Mouse (Mus musculus) embryonic facial prominence, embryonic 11.5 days (tissue): ENCODE measurements around the gene Frs2. TPM values are rescaled to one million over a fixed set of nuclear protein-coding genes. Genes with fewer than 3 reads are reported as not detected.

Source experiments
- ATAC-seq: fragments of 200-750 bp; cut with Nextera tagmentation; replicated peaks from 2 replicates; pipeline ENCODE4 v1.8.0; 2017; ENCODE audit warnings: low read depth; ENCODE audit not compliant: insufficient number of reproducible peaks, low FRiP score, low TSS enrichment
- DNase-seq: peaks from one replicate; pipeline ENCODE4 v3.0.0-alpha.2; 2015; ENCODE audit warnings: low spot score
- H3K27ac ChIP-seq: fragments of 300-500 bp; sonication (generic); replicated peaks from 2 replicates; pipeline ENCODE4 v1.5.1; 2014; ENCODE audit warnings: mild to moderate bottlenecking, low read depth, low read length, control low read depth
- H3K27me3 ChIP-seq: fragments of 300-500 bp; sonication (generic); 2 replicates; pipeline ENCODE4 v1.6.1; 2014; ENCODE audit warnings: mild to moderate bottlenecking, low read length, moderate library complexity, mixed read lengths; ENCODE audit not compliant: control insufficient read depth, insufficient read depth
- H3K36me3 ChIP-seq: fragments of 300-500 bp; sonication (generic); replicated peaks from 2 replicates; pipeline ENCODE4 v1.6.1; 2014; ENCODE audit warnings: low read depth, mild to moderate bottlenecking, low read length, moderate library complexity, mixed read lengths; ENCODE audit not compliant: control insufficient read depth, insufficient read depth
- H3K4me1 ChIP-seq: fragments of 300-500 bp; sonication (generic); 2 replicates; pipeline ENCODE4 v1.6.1; 2014; ENCODE audit warnings: low read length, mixed read lengths; ENCODE audit not compliant: control insufficient read depth, insufficient read depth
- H3K4me2 ChIP-seq: fragments of 300-500 bp; sonication (generic); 2 replicates; pipeline ENCODE4 v1.6.1; 2014; ENCODE audit warnings: low read depth, mild to moderate bottlenecking, control low read depth, low read length, moderate library complexity
- H3K4me3 ChIP-seq: fragments of 300-500 bp; sonication (generic); 2 replicates; pipeline ENCODE4 v1.5.1; 2014; ENCODE audit warnings: low read depth, low read length, control low read depth
- H3K9ac ChIP-seq: fragments of 300-500 bp; sonication (generic); replicated peaks from 2 replicates; pipeline ENCODE4 v1.6.1; 2014; ENCODE audit warnings: mild to moderate bottlenecking, control low read depth, low read length
- H3K9me3 ChIP-seq: fragments of 300-500 bp; sonication (generic); replicated peaks from 2 replicates; pipeline ENCODE4 v1.6.1; 2016; ENCODE audit warnings: mild to moderate bottlenecking, low read length, inconsistent platforms, mixed read lengths; ENCODE audit not compliant: control insufficient read depth
- WGBS: fragments of 180-500 bp; shearing (Covaris S2); extraction: QIAGEN DNeasy Blood & Tissue Kit; methylation state at CpG from one replicate; pipeline ENCODE4 v1.1.7; 2014; 5-methylcytosine and 5-hydroxymethylcytosine counted together
- polyA plus RNA-seq: library from polyadenylated mRNA; unstranded; fragments of >200 nt; fragmentation: Nextera tagmentation; extraction: Ambion mirVana; gene quantifications from 2 replicates; pipeline ENCODE4 v1.2.1, GENCODE M21; 2014

The Frs2 gene
- polyA plus RNA-seq, 1 experiment from 2014 or later, result 25.5 TPM

- no peak overlapping the region for H3K9ac ChIP-seq
- H3K36me3 ChIP-seq, result no peaks in the 10 kb centered on the region
- peaks cover 5% of the 10 kb centered on the region; the same call in 1 of the 2 replicates for H3K4me1 ChIP-seq
- 57% methylated on average over 16 of the region's 16 CpGs for WGBS
- DNase-seq (no peak), ATAC-seq (no peak)
- 0 out of 2 replicates have a peak overlapping the region, but pooled peaks have one; percentile 19 for H3K4me2 ChIP-seq
- H3K27ac ChIP-seq, result no peak overlapping the region
- no peak overlapping the region for H3K4me3 ChIP-seq
- H3K9me3 ChIP-seq, result no peaks in the 10 kb centered on the region
- H3K27me3 ChIP-seq, result no peaks in the 10 kb centered on the region
Measured at GRCm38 (mm10) chr10:117023693-117024092, 124.6 kb downstream of the Frs2 start.

GRCm38 (mm10) chr10:117021020-117021754 lies 127.1 kb downstream of the Frs2 start:
- peak; percentile 79 for DNase-seq
- H3K4me1 ChIP-seq, result peaks cover 5% of the 10 kb centered on the region; the same call in 1 of the 2 replicates
- no peak overlapping the region for H3K27ac ChIP-seq
- ATAC-seq, result peak; percentile 80
- peak overlapping the region; percentile 1; the same call in 1 of the 2 replicates for H3K4me2 ChIP-seq
- H3K36me3 ChIP-seq, result no peaks in the 10 kb centered on the region
- no peak overlapping the region for H3K4me3 ChIP-seq
- 8% methylated on average over 21 of the region's 21 CpGs for WGBS
- no peaks in the 10 kb centered on the region for H3K9me3 ChIP-seq
- no peak overlapping the region for H3K9ac ChIP-seq
- H3K27me3 ChIP-seq, result no peaks in the 10 kb centered on the region

Other genes with a start within 250 kb of the Frs2 start
- 38.9 and 42.4 TPM in 2 replicates for gene Rab3ip, start 197.8 kb downstream of the Frs2 start, polyA plus RNA-seq
- not detected in 2 replicates for gene Gm10271, start 175.9 kb downstream of the Frs2 start, polyA plus RNA-seq
- 0.20 and 0.32 TPM in 2 replicates for gene Best3, start 162.2 kb downstream of the Frs2 start, polyA plus RNA-seq
- gene Lrrc10, start 103.2 kb downstream of the Frs2 start, polyA plus RNA-seq, result 0.33 TPM in 1 of 2 replicates, not detected in the other
- 379 and 384 TPM in 2 replicates for gene Cct2, start 84.7 kb downstream of the Frs2 start, polyA plus RNA-seq
- 135 and 148 TPM in 2 replicates for gene Yeats4, start 76.0 kb upstream of the Frs2 start, polyA plus RNA-seq
- not detected in 2 replicates for gene 9530003J23Rik, start 90.2 kb upstream of the Frs2 start, polyA plus RNA-seq
- gene Lyz2, start 133.8 kb upstream of the Frs2 start, polyA plus RNA-seq, result 17.2 and 18.2 TPM in 2 replicates
- not detected in 2 replicates for gene Lyz1, start 144.3 kb upstream of the Frs2 start, polyA plus RNA-seq
- gene Cpsf6, start 231.5 kb upstream of the Frs2 start, polyA plus RNA-seq, result 212 and 223 TPM in 2 replicates